ENCODE assay signal across 9 mouse cellular contexts in the genomic region with DNA sequence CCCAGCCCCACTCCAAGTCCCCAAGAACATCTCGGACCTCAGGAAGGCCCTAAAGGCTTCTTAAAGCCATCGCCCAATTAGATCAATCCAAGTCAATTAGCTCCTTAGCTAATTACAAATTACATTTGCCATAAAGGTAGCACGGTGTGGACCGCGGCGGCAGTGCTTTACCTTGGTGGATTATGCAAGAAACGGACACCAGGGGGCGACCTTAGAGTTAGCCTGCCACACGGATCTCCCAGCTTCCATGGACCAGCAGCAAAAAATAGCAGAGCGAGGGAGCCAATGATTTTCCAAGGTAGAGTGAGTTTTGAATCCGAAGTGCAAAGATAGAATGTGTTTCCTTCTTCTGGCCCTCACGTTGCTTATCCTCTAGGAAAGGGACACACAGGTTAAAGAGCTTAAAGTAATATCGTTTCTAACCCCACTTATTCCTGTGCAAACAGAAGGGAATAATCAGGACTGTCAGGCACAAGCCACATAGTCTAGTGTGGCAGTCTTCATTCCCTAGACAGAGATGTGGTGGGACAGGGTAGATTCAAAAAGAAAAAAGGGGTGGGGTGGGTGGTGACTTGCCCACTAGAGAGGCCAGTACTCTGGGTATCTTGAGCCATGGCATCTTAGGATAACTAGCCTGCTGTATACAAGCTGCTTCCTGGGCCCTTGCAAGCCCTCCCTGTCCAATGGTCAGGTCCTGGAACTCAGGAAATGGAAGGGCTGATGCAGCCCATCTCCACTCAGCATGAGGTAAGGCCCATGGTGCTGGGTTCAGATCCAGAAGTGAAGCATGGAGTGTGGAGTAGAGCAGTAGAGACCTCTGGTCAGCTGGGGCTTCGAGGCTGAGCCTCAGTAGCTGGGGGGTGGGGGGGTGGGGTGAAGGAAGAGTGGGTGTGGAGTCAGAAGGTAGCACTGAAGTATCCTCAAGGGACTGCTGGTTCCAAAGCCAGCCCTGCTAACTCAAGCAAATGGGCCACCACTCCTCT. TPM values are rescaled to one million over a fixed set of nuclear protein-coding genes. Genes with fewer than 3 reads are reported as not detected.
DNase-seq lines count a peak whose midpoint lies in the region; ATAC-seq and TF ChIP-seq lines count a peak whose summit lies in the region.
"Had no signal": no experiment of that assay in that cellular context is flagged by ENCODE, and none has a peak within 500 bp of the region (broad histone marks: within the 10 kb centered on the region; RNA-seq: fewer than 3 reads in every experiment).

No protein-coding gene starts in this region.

- peak; percentile 83 to 89 for DNase-seq in cerebellum, postnatal 36 days
- DNase-seq in gastrocnemius, postnatal 14 days, result peak; percentile 60
- peak; percentile 88 for DNase-seq in kidney, postnatal 10 days
- DNase-seq in liver, postnatal 0 days, result peak; percentile 77
- DNase-seq in thymus, postnatal 4 days, result peak; percentile 84

- no peak overlapping the region for H3K27ac ChIP-seq in liver, postnatal 0 days (ENCODE audit: low read depth)

- TF ChIP-seq EP300 in liver, postnatal 0 days (IDR thresholded peaks at IDR 0.05; ENCODE audit: low read depth), result no peak

- ATAC-seq in CD4-positive, CD25-positive, alpha-beta regulatory T cell, adult 4 months, result peak; percentile 64
- ATAC-seq in activated CD4-positive, CD25-positive, alpha-beta regulatory T cell, adult 4 months, result peak; percentile 36
- ATAC-seq in liver, postnatal 0 days, result no peak
- ATAC-seq in neutrophil, adult 5-6 weeks (ENCODE audit: extremely low read depth, insufficient number of reproducible peaks, low FRiP score, poor library complexity, severe bottlenecking), result 0 out of 2 replicates have a peak, but pooled peaks have one; percentile 35

- H3K9me3 ChIP-seq in liver, postnatal 0 days (ENCODE audit: low read length), result no peaks in the 10 kb centered on the region

- no peak overlapping the region for H3K9ac ChIP-seq in liver, postnatal 0 days (replicated peaks)

- WGBS in liver, postnatal 0 days (ENCODE audit: insufficient replicate concordance), result 7% methylated on average over 14 of the region's 14 CpGs

- H3K4me3 ChIP-seq in liver, postnatal 0 days (ENCODE audit: low read depth, low read length), result no peak overlapping the region

- TF ChIP-seq CTCF in liver, postnatal 0 days (IDR thresholded peaks at IDR 0.05; ENCODE audit: low read depth), result peak; percentile 79

- H3K4me2 ChIP-seq in liver, postnatal 0 days (ENCODE audit: low read depth, low read length), result no peak overlapping the region

- H3K36me3 ChIP-seq in liver, postnatal 0 days (replicated peaks; ENCODE audit: insufficient read depth, low read length), result no peaks in the 10 kb centered on the region

- H3K4me1 ChIP-seq in liver, postnatal 0 days (ENCODE audit: insufficient read depth), result peaks cover 6% of the 10 kb centered on the region

- H3K27me3 ChIP-seq in liver, postnatal 0 days (ENCODE audit: insufficient read depth, low read length), result peaks cover 57% of the 10 kb centered on the region

- intact Hi-C loops in gastrocnemius, postnatal 14 days (cut with DNase I; ENCODE audit: low total_unique reads), result loop anchor here (2.0 to 10.0 kb wide), 3 partner anchors 78 to 521 kb away; no protein-coding TSS in a partner anchor

RNA-seq across cellular contexts. Expression of gene Barx1, which starts 8.7 kb away (rescaled TPM):
- not detected for polyA plus RNA-seq in CD4-positive, CD25-positive, alpha-beta regulatory T cell, adult 4 months (2017; shearing (Covaris generic))
- polyA plus RNA-seq in activated CD4-positive, CD25-positive, alpha-beta regulatory T cell, adult 4 months (2017; shearing (Covaris generic)), result not detected
- total RNA-seq in gastrocnemius, postnatal 14 days (2021), result not detected
- 0.25 and 0.37 TPM in 2 replicates for polyA plus RNA-seq in liver, postnatal 0 days (2015; fragmentation: Nextera tagmentation; extraction: Ambion mirVana)
- total RNA-seq in neutrophil, adult 5-6 weeks (2017), result not detected in 2 replicates
- total RNA-seq: gastrocnemius, postnatal 4 days had no signal

RNA-seq across cellular contexts. Expression of gene Ptpdc1, which starts 28.6 kb away (rescaled TPM):
- polyA plus RNA-seq in CD4-positive, CD25-positive, alpha-beta regulatory T cell, adult 4 months (2017; shearing (Covaris generic)), result 1 to 10 TPM in 1 of 2 experiments, under 1 TPM in 1; 0.79 to 1.6 TPM
- polyA plus RNA-seq in activated CD4-positive, CD25-positive, alpha-beta regulatory T cell, adult 4 months (2017; shearing (Covaris generic)), result under 1 TPM; 0.22 to 0.50 TPM
- 1 to 10 TPM; 4.9 to 7.0 TPM for total RNA-seq in gastrocnemius, postnatal 14 days (2021)
- 0.56 and 0.58 TPM in 2 replicates for polyA plus RNA-seq in liver, postnatal 0 days (2015; fragmentation: Nextera tagmentation; extraction: Ambion mirVana)
- total RNA-seq in neutrophil, adult 5-6 weeks (2017), result 2.2 and 2.9 TPM in 2 replicates
